Mouse (Mus musculus): Measurements from ENCODE around the gene Bcan. TPM values are rescaled to one million over a fixed set of nuclear protein-coding genes. Genes with fewer than 3 reads are reported as not detected.

Gene Bcan
- polyA plus RNA-seq (2014; fragmentation: Illumina TruSeq; extraction: RNeasy Lipid Tissue Mini Kit (QIAGEN cat#74804); ENCODE audit: low read depth, low replicate concordance), result not detected

DNA sequence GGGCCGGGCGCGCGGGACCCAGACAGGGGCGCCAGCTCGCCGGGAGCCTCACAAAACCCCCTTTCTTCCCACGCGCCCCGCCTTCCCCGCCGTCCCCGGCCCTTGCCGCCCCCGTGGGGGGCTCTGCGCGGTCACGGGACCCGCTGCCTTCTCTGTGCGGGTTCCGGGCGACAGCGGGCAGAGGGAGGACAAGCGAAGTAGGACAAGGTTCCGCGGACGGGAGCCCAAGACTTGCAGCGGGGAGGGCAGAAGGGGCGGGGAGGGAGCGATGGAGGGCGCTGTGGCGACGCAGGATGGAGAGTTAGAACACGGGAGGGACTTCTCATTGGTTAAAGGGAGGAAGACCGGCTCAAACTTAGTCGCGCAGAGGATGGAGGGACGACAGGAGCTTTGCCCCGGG is at the start of gene Bcan:
Gene Bcan, minus strand, starts transcription at position 50 of the 400 bp plus-strand sequence.

DNA sequence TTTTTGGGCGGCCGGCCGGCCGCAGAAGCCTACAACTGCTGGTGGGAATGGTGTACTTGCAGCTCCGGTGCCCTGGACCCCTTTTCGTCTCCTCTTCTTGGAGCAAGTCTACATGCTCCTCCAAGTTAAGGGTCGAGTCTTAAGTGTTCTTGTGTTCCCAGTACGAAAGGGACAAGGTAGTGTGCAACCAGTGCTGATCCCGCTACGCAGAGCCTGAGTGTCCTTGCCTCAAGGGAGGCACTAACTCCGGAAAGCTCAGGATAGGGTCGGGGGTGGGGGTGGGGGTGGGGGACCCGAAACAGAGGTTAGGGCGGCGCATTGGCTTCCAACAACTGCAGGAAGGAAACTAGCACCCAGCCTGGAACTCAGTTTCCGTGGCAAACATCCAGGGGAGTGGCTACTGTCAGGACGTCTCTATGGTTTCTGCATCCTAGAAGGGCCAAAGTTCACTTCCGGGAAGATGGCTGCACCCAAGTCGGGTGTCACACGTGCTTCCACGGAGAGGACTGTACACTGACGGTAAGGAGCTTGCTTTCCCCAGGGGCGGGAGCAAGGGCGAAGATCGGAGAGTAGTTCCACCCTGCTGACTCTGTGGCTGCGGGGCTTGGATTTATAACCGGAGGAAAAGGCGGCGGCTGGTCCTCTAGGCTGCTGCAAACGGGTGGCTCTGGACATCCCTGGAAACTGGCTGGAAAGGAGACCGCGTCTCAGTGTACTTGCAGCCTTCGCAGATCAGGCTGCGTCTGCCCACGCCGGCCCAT is 42.8 kb upstream of the Bcan start, which contains the start of gene Gpatch4:
Gene Gpatch4, plus strand, starts transcription at position 448 of the 761 bp plus-strand sequence.

GRCm38 (mm10) chr3:88027434-88028186 is 27.6 kb upstream of the Bcan start, which contains the start of gene Hapln2:
Hapln2 (minus strand) TSS chr3:88027583.

GRCm38 (mm10) chr3:87970939-87971488 is 29.0 kb downstream of the Bcan start, which contains the start of gene Nes:
Nes (plus strand) TSS chr3:87971078.

GRCm38 (mm10) chr3:87948378-87949265 is 51.4 kb downstream of the Bcan start, which contains the start of gene Crabp2:
Crabp2 (plus strand) TSS chr3:87948666.

Other genes starting within 250 kb of the Bcan start
- not detected for gene Ntrk1, start 205.1 kb downstream of the Bcan start, polyA plus RNA-seq (2014; fragmentation: Illumina TruSeq; extraction: RNeasy Lipid Tissue Mini Kit (QIAGEN cat#74804); ENCODE audit: low read depth, low replicate concordance)
- gene Insrr, start 203.3 kb downstream of the Bcan start, polyA plus RNA-seq (2014; fragmentation: Illumina TruSeq; extraction: RNeasy Lipid Tissue Mini Kit (QIAGEN cat#74804); ENCODE audit: low read depth, low replicate concordance), result not detected
- 0.34 TPM for gene Pear1, start 175.9 kb downstream of the Bcan start, polyA plus RNA-seq (2014; fragmentation: Illumina TruSeq; extraction: RNeasy Lipid Tissue Mini Kit (QIAGEN cat#74804); ENCODE audit: low read depth, low replicate concordance)
- 0.11 TPM for gene Sh2d2a, start 153.5 kb downstream of the Bcan start, polyA plus RNA-seq (2014; fragmentation: Illumina TruSeq; extraction: RNeasy Lipid Tissue Mini Kit (QIAGEN cat#74804); ENCODE audit: low read depth, low replicate concordance)
- 4.8 TPM for gene Prcc, start 114.6 kb downstream of the Bcan start, polyA plus RNA-seq (2014; fragmentation: Illumina TruSeq; extraction: RNeasy Lipid Tissue Mini Kit (QIAGEN cat#74804); ENCODE audit: low read depth, low replicate concordance)
- gene Hdgf, start 93.9 kb downstream of the Bcan start, polyA plus RNA-seq (2014; fragmentation: Illumina TruSeq; extraction: RNeasy Lipid Tissue Mini Kit (QIAGEN cat#74804); ENCODE audit: low read depth, low replicate concordance), result 103 TPM
- gene Mrpl24, start 80.7 kb downstream of the Bcan start, polyA plus RNA-seq (2014; fragmentation: Illumina TruSeq; extraction: RNeasy Lipid Tissue Mini Kit (QIAGEN cat#74804); ENCODE audit: low read depth, low replicate concordance), result 61.1 TPM
- gene Isg20l2, start 69.9 kb downstream of the Bcan start, polyA plus RNA-seq (2014; fragmentation: Illumina TruSeq; extraction: RNeasy Lipid Tissue Mini Kit (QIAGEN cat#74804); ENCODE audit: low read depth, low replicate concordance), result 14.9 TPM
- 3.7 TPM for gene Rrnad1, start 69.5 kb downstream of the Bcan start, polyA plus RNA-seq (2014; fragmentation: Illumina TruSeq; extraction: RNeasy Lipid Tissue Mini Kit (QIAGEN cat#74804); ENCODE audit: low read depth, low replicate concordance)
- gene Crabp2, start 51.6 kb downstream of the Bcan start, polyA plus RNA-seq (2014; fragmentation: Illumina TruSeq; extraction: RNeasy Lipid Tissue Mini Kit (QIAGEN cat#74804); ENCODE audit: low read depth, low replicate concordance), result not detected
- 0.90 TPM for gene Nes, start 29.2 kb downstream of the Bcan start, polyA plus RNA-seq (2014; fragmentation: Illumina TruSeq; extraction: RNeasy Lipid Tissue Mini Kit (QIAGEN cat#74804); ENCODE audit: low read depth, low replicate concordance)
- gene Hapln2, start 27.4 kb upstream of the Bcan start, polyA plus RNA-seq (2014; fragmentation: Illumina TruSeq; extraction: RNeasy Lipid Tissue Mini Kit (QIAGEN cat#74804); ENCODE audit: low read depth, low replicate concordance), result not detected
- 5.2 TPM for gene Gpatch4, start 42.9 kb upstream of the Bcan start, polyA plus RNA-seq (2014; fragmentation: Illumina TruSeq; extraction: RNeasy Lipid Tissue Mini Kit (QIAGEN cat#74804); ENCODE audit: low read depth, low replicate concordance)
- gene Naxe, start 58.3 kb upstream of the Bcan start, polyA plus RNA-seq (2014; fragmentation: Illumina TruSeq; extraction: RNeasy Lipid Tissue Mini Kit (QIAGEN cat#74804); ENCODE audit: low read depth, low replicate concordance), result 31.1 TPM
- not detected for gene Ttc24, start 78.1 kb upstream of the Bcan start, polyA plus RNA-seq (2014; fragmentation: Illumina TruSeq; extraction: RNeasy Lipid Tissue Mini Kit (QIAGEN cat#74804); ENCODE audit: low read depth, low replicate concordance)
- not detected for gene Iqgap3, start 81.7 kb upstream of the Bcan start, polyA plus RNA-seq (2014; fragmentation: Illumina TruSeq; extraction: RNeasy Lipid Tissue Mini Kit (QIAGEN cat#74804); ENCODE audit: low read depth, low replicate concordance)
- 3.8 TPM for gene Mef2d, start 142.1 kb upstream of the Bcan start, polyA plus RNA-seq (2014; fragmentation: Illumina TruSeq; extraction: RNeasy Lipid Tissue Mini Kit (QIAGEN cat#74804); ENCODE audit: low read depth, low replicate concordance)